Mouse (Mus musculus): ENCODE measurements around the gene Ccdc141. TPM values are rescaled to one million over a fixed set of nuclear protein-coding genes. Genes with fewer than 3 reads are reported as not detected.

Gene Ccdc141
- polyA plus RNA-seq, 1 experiment from 2014 or later = 14.9 TPM

DNA sequence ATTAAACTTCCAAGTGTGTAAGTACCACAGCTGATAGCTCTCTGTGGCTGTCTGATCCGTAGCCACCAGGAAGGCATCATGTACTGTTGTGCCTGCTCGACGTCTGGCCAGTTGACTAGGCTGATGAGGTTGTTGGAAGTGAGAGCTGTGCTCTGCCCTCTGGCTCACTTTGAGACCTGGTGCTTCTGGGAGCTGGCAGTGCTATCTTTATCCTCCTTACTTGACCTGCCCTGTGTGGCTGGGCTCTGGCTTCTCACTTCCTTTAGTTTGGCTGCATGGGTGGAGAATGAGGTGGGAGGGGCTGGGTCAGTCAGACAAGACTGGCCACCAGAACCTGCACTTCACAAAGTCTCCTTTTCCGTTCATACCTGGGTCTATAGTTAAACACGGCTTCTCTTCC is 172.1 kb downstream of the Ccdc141 start:
- Histone ChIP-seq H3K9me3 (no peaks in the 10 kb centered on the region), H3K4me1 (no peaks in the 10 kb centered on the region), H3K4me2 (replicated peaks) (no peak overlapping the region), H3K9ac (no peak overlapping the region), H3K4me3 (no peak overlapping the region), H3K36me3 (no peaks in the 10 kb centered on the region), H3K27ac (no peak overlapping the region), H3K27me3 (no peaks in the 10 kb centered on the region)
- no peak for ATAC-seq (ENCODE audit: insufficient number of reproducible peaks, insufficient read depth, low FRiP score, low TSS enrichment)
- WGBS = 68% methylated on average over 5 of the region's 5 CpGs

DNA sequence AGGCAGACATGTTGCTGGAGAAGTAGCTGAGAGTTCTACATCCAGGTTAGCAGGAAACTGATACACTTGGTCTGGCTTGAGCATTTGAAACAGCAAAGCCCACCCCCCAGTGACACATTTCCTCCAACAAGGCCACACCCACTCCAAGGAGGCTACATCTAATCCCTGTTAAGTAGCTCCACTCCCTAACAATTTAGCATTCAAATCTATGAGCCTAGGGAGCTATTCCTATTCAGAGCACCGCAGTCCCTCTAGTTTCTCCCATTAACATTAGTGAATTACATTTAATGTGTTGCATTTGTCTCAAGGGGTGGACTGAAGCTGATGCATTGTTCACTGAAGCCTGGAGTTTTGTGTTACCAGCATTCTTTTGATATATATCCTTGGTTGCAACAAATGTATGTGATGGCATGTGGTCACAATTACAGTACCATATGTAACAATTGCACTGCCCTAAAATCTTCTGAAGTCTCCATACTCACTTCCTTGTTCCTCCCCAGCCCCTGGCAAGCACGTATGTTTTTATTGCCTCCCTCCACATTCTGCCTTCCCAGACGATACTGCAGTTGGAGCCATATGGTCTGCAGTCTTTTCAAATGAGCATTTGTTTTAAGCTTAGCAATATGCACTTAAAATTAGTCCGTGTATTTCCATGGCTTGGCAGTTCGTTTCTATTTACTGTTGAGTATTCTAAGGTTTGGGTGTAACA is 177.8 kb downstream of the Ccdc141 start:
- no peak overlapping the region for H3K4me3 ChIP-seq
- WGBS = 42% methylated on average over 5 of the region's 5 CpGs
- no peak overlapping the region for H3K4me2 ChIP-seq (replicated peaks)
- H3K9ac ChIP-seq = no peak overlapping the region
- H3K27me3 ChIP-seq = no peaks in the 10 kb centered on the region
- 0 out of 2 replicates have a peak, but pooled peaks have one; percentile 28 for ATAC-seq (ENCODE audit: insufficient number of reproducible peaks, insufficient read depth, low FRiP score, low TSS enrichment)
- peak overlapping the region; percentile 54; the same call in 1 of the 2 replicates for H3K27ac ChIP-seq
- no peaks in the 10 kb centered on the region for H3K36me3 ChIP-seq
- no peaks in the 10 kb centered on the region for H3K9me3 ChIP-seq
- no peaks in the 10 kb centered on the region for H3K4me1 ChIP-seq

DNA sequence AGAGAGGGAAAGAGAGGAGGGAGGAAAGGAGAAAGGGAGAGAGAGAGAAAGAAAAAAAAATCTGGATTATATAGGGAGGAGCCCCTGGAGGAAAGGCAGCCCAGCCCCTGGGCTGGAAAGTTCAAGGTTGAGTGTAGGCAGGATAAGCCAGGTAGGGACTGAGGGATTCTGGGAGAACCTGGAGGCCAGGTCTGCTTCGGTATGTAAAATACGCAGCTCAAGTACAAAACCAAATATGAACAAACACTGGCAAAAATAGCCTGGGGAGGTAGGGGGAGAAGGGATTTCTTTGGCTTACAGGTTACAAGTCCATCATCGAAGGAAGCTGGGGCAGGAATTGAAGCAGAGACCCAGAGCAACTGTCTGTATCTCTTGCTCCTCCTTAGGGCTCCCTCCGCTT is 183.1 kb downstream of the Ccdc141 start:
- ATAC-seq (ENCODE audit: insufficient number of reproducible peaks, insufficient read depth, low FRiP score, low TSS enrichment) = no peak
- no peak overlapping the region for H3K9ac ChIP-seq
- 85% methylated on average over 4 of the region's 4 CpGs for WGBS

DNA sequence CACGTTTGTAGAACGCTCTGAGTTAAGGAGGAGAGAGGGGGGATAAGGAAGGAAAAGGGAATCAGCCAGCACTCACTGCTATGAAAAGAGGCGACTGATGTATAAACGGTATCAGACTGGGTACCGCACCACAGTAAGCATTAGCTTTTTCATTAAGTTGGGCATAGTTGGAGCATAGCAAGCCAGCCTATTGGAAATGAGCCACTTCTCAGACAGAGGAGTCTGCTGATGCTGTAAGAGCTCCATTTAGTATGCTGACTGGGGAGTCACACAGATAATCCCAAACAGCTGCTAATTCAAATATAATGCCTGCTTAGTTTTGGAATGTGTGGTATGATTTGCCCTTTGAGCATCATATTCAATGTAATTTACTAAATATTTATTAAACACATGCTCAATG is 186.1 kb downstream of the Ccdc141 start:
- Histone ChIP-seq H3K4me2 (replicated peaks) (no peak overlapping the region), H3K27me3 (no peaks in the 10 kb centered on the region), H3K9me3 (no peaks in the 10 kb centered on the region), H3K36me3 (no peaks in the 10 kb centered on the region), H3K27ac (no peak overlapping the region), H3K9ac (no peak overlapping the region), H3K4me1 (no peaks in the 10 kb centered on the region), H3K4me3 (no peak overlapping the region)
- 86% methylated on average over 5 of the region's 5 CpGs for WGBS
- ATAC-seq (ENCODE audit: insufficient number of reproducible peaks, insufficient read depth, low FRiP score, low TSS enrichment) = no peak

More for the DNA sequence above, 183.1 kb downstream of the Ccdc141 start:
- Histone ChIP-seq H3K4me2 (replicated peaks) (no peak overlapping the region), H3K27me3 (no peaks in the 10 kb centered on the region), H3K4me1 (no peaks in the 10 kb centered on the region), H3K27ac (no peak overlapping the region), H3K4me3 (no peak overlapping the region), H3K36me3 (no peaks in the 10 kb centered on the region), H3K9me3 (no peaks in the 10 kb centered on the region)

DNA sequence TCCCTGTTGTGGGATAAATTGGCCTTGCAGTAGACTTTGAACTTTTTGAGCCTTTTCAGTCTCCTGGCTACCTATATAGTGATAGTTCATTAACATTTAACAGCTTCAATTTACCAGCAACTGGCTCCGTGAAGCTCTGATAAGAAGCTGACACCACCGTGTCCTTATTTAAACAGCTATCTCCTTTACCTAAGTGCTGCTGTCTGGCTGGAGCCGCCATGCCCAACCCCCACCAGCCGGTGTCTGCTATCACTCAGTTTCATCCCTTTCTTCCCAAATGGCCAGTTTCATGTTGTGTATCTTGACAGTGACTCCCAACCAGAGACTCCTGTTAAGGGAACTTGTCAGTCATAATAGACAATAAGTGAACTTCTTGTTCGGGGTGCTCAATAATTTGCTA is 186.8 kb downstream of the Ccdc141 start:
- Histone ChIP-seq H3K4me3 (no peak overlapping the region), H3K27ac (no peak overlapping the region), H3K9me3 (no peaks in the 10 kb centered on the region), H3K4me1 (no peaks in the 10 kb centered on the region), H3K4me2 (replicated peaks) (no peak overlapping the region), H3K27me3 (no peaks in the 10 kb centered on the region), H3K36me3 (no peaks in the 10 kb centered on the region), H3K9ac (no peak overlapping the region)
- 68% methylated on average over 5 of the region's 5 CpGs for WGBS
- no peak for ATAC-seq (ENCODE audit: insufficient number of reproducible peaks, insufficient read depth, low FRiP score, low TSS enrichment)

DNA sequence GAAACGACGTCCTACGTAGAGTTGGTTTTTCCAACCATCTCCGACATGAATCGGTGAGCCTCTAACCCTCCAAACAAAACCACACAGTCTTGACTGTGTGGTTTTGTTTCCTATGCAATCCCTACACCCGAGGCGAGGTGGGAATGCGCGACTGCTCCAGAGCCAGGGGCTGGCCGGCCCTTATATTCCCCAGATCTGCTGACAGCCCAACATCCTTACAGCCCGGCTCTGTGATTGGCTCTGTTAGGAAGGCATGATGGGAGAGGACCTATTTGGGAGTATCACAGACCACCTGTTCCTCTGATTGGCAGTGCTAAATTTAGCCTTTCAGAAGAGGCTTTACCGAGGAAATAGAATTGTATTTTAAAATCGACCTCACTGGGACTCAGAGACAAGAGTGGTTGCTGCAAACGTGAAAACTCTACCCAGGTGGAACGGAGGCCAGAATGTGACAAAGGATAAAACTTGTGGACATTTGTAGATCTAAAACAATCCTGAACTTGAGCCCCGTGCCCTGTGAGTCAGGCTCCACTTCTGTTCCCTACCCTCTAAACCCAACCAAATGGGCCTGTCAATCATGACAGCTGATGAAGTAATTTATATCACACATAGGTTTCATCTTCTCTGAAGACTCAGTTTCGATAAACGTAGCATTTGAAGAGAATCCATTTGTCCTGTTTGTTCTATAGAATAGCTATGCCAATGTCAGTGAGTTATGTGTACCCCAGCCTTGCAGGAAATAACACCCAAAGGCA is 187.9 kb downstream of the Ccdc141 start, which contains the start of gene Ttn:
Gene Ttn (minus strand): TSS at position 157 of the 755 bp plus-strand sequence.
- no peaks in the 10 kb centered on the region for H3K4me1 ChIP-seq
- no peaks in the 10 kb centered on the region for H3K27me3 ChIP-seq
- no peaks in the 10 kb centered on the region for H3K9me3 ChIP-seq
- no peak within 1 kb of the TSS for H3K27ac ChIP-seq
- no peak within 1 kb of the TSS for H3K4me2 ChIP-seq (replicated peaks)
- H3K9ac ChIP-seq = no peak within 1 kb of the TSS
- WGBS = 80% methylated on average over 18 of the region's 18 CpGs
- H3K4me3 ChIP-seq = no peak within 1 kb of the TSS
- ATAC-seq (ENCODE audit: insufficient number of reproducible peaks, insufficient read depth, low FRiP score, low TSS enrichment) = no peak
- H3K36me3 ChIP-seq = no peaks in the 10 kb centered on the region

DNA sequence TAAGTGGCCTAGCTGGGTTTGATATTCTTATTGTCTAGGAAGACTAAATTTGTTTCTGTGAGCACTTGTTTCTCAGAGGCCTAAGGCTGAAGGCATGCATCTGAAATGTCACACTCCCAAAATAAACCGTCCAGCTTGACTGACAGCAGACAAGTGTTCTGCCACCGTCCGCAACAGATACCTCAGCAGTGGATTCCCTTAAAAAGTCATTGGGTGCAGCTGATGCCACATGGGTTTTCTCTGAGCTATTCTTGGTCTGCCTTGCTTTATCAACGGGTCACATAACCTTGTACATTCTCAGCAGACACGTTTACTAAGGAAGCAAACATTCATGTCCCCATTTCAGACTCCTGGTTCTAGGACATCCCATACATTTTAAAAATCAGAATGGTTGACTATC is 188.7 kb downstream of the Ccdc141 start:
- Histone ChIP-seq H3K36me3 (no peaks in the 10 kb centered on the region), H3K9me3 (no peaks in the 10 kb centered on the region), H3K9ac (no peak overlapping the region), H3K27me3 (no peaks in the 10 kb centered on the region), H3K4me1 (no peaks in the 10 kb centered on the region), H3K27ac (no peak overlapping the region), H3K4me2 (replicated peaks) (no peak overlapping the region), H3K4me3 (no peak overlapping the region)
- 62% methylated on average over 5 of the region's 5 CpGs for WGBS
- ATAC-seq (ENCODE audit: insufficient number of reproducible peaks, insufficient read depth, low FRiP score, low TSS enrichment) = no peak

DNA sequence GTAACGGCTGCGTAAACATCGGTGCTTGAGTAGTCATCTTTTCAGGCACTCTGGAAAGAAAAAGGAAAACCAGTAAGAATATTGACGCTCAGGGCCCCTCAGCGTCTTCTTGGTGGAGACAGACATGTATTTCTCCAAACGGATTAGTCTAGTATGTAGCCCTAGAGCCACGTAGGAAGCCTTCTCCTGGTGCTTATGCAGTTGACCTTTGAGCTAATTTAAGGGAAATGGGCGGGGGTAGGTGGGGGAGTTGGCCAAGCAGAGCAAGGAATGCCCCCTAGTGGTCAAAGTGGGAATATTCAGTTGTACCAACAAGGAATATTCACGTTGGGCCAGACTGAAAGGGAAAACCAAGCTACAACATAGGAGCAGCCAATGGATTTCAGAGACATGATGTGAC is 190.3 kb downstream of the Ccdc141 start:
- Histone ChIP-seq H3K9me3 (no peaks in the 10 kb centered on the region), H3K4me1 (no peaks in the 10 kb centered on the region), H3K4me3 (no peak overlapping the region), H3K4me2 (replicated peaks) (no peak overlapping the region), H3K9ac (no peak overlapping the region), H3K36me3 (no peaks in the 10 kb centered on the region), H3K27me3 (no peaks in the 10 kb centered on the region), H3K27ac (no peak overlapping the region)
- WGBS = 42% methylated on average over 9 of the region's 9 CpGs
- no peak for ATAC-seq (ENCODE audit: insufficient number of reproducible peaks, insufficient read depth, low FRiP score, low TSS enrichment)

DNA sequence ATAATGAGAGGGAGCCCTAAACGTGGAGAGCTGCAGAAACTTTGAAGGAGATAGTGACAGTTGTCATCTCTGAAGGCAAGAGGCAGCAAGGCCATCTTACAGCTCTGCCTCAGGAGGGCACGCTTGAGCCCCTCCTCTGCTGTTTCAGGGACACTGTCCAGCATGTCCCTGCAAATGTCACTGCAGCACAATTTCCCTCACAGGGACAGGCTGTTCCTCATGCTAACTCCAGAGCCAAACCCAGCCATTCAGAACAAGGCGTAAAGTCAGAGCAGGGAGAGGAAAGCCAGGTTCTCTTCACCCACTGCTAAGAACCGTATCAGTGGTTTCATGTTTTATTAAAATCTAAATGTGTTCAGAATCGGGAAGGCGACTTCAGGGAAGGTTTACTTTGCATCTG is 192.8 kb downstream of the Ccdc141 start:
- ATAC-seq (ENCODE audit: insufficient number of reproducible peaks, insufficient read depth, low FRiP score, low TSS enrichment) = no peak
- WGBS = 71% methylated on average over 6 of the region's 6 CpGs
- no peaks in the 10 kb centered on the region for H3K4me1 ChIP-seq
- no peaks in the 10 kb centered on the region for H3K9me3 ChIP-seq
- H3K4me2 ChIP-seq (replicated peaks) = no peak overlapping the region
- H3K9ac ChIP-seq = no peak overlapping the region
- H3K4me3 ChIP-seq = no peak overlapping the region
- no peaks in the 10 kb centered on the region for H3K27me3 ChIP-seq
- no peak overlapping the region for H3K27ac ChIP-seq
- no peaks in the 10 kb centered on the region for H3K36me3 ChIP-seq

DNA sequence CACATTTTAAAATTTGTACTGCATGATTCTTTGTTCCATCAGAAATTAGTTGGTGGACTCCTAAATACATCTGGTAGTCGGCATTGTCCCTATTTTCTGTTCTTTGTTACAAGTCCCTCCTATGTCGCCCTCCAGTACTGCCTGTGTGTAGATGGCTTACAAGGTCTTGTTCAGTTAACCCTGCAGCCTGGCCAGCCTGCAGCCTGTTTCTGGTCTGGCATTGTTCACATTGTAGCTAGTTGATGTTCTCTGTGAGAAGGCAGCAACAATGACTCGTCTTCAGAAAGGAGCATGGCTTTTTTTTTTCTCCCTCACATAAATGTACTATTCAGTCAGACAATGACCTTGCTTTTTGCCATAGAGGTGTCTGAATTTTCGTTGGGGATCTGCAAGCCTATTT is 198.4 kb downstream of the Ccdc141 start:
- no peak for ATAC-seq (ENCODE audit: insufficient number of reproducible peaks, insufficient read depth, low FRiP score, low TSS enrichment)
- 66% methylated on average over 4 of the region's 4 CpGs for WGBS
- Histone ChIP-seq H3K4me3 (no peak overlapping the region), H3K36me3 (no peaks in the 10 kb centered on the region), H3K27ac (no peak overlapping the region), H3K9ac (no peak overlapping the region), H3K9me3 (no peaks in the 10 kb centered on the region), H3K27me3 (no peaks in the 10 kb centered on the region), H3K4me1 (no peaks in the 10 kb centered on the region), H3K4me2 (replicated peaks) (no peak overlapping the region)

DNA sequence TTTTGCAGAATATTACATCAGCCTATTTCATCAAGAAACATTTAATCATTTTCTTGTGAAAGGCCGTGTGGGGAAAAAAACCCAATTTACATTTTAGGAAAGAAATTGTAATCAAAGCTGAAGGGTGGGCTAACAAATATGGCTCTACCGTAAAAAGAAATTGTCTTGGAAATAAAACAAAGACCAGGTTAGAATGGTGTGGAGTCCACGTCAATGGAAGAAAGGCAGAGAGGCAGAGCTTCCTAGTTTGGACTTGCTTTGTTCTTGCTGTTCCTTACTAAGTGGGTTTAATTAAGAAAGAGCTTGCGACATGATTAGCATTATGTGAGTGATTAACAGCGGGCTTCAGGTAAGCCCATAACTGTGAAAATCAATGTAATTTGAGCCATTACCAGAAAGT is 199.4 kb downstream of the Ccdc141 start:
- Histone ChIP-seq H3K9ac (no peak overlapping the region), H3K4me3 (no peak overlapping the region), H3K4me1 (no peaks in the 10 kb centered on the region), H3K36me3 (no peaks in the 10 kb centered on the region), H3K9me3 (no peaks in the 10 kb centered on the region), H3K27ac (no peak overlapping the region), H3K27me3 (no peaks in the 10 kb centered on the region), H3K4me2 (replicated peaks) (no peak overlapping the region)
- WGBS = 63% methylated on average over 5 of the region's 5 CpGs
- ATAC-seq (ENCODE audit: insufficient number of reproducible peaks, insufficient read depth, low FRiP score, low TSS enrichment) = no peak

DNA sequence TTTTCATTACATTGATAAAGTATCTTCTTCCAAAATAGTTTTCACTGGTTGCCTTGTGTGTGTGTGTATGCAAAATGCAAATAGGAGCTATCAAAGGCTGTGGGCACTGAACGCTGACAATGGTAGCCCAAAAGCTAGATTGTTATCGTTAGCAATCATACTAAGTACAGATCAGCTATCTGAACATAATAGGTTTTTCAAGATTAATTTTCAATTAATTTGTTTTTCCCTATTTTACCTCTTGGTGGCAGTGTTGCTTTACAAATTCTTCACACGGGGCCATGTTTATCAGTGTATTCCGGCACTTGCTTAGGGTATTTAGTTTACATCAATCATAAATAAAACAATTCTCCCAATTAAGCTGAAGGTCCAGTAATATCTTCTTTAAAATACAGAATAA is 199.8 kb downstream of the Ccdc141 start:
- 26% methylated on average over 4 of the region's 4 CpGs for WGBS
- Histone ChIP-seq H3K4me1 (no peaks in the 10 kb centered on the region), H3K27me3 (no peaks in the 10 kb centered on the region), H3K9me3 (no peaks in the 10 kb centered on the region), H3K27ac (no peak overlapping the region), H3K9ac (no peak overlapping the region), H3K4me3 (no peak overlapping the region), H3K36me3 (no peaks in the 10 kb centered on the region), H3K4me2 (replicated peaks) (no peak overlapping the region)
- ATAC-seq (ENCODE audit: insufficient number of reproducible peaks, insufficient read depth, low FRiP score, low TSS enrichment) = no peak

Measured in embryonic facial prominence, embryonic 12.5 days (tissue).